Mouse (Mus musculus) heart, postnatal 25 days (tissue): ENCODE results near the gene Satb2. TPM values are rescaled to one million over a fixed set of nuclear protein-coding genes. Genes with fewer than 3 reads are reported as not detected.

Source experiments
- DNase-seq: peaks from one replicate; pipeline ENCODE4 v3.0.0; 2022; ENCODE audit warnings: low spot score
- intact Hi-C: fragments of 180-260 bp; cut with DNase I; formaldehyde crosslinking; loops from one replicate; pipeline ENCODE4 v1.15.1; 2025
- total RNA-seq, 2 experiments: library from RNA; stranded (reverse); gene quantifications; 2 replicates each; pipeline ENCODE4 v1.2.3; 2021

The Satb2 gene
- total RNA-seq, 2 experiments from 2014 or later, result 0.34 to 0.39 TPM

- DNase-seq, result no peak
- intact Hi-C loops, result no loop called here
Measured at GRCm38 (mm10) chr1:56951525-56951924, 26.9 kb downstream of the Satb2 start.

DNA sequence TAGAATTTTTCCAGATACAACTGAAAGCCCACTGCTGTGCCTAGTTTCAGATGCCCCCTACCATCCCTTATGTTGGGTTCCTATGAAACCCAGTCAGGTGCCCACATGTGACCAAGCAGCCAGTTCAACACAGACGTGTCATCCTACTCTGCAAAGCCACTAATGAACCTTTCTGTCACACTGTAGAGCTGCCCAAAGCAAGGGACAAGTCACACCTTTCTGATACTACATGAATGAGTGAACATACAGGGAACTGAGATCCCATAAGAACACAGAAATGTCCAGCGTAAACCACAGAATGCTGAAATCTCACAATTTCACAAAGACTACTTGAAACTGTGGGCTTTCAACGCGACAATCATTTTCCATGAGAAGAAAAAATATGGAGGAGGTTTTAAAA, 39.0 kb downstream of the Satb2 start:
- DNase-seq, result no peak
- intact Hi-C loops, result no loop called here

GRCm38 (mm10) chr1:56938432-56938831, 40.0 kb downstream of the Satb2 start:
- no peak for DNase-seq
- intact Hi-C loops, result no loop called here

DNA sequence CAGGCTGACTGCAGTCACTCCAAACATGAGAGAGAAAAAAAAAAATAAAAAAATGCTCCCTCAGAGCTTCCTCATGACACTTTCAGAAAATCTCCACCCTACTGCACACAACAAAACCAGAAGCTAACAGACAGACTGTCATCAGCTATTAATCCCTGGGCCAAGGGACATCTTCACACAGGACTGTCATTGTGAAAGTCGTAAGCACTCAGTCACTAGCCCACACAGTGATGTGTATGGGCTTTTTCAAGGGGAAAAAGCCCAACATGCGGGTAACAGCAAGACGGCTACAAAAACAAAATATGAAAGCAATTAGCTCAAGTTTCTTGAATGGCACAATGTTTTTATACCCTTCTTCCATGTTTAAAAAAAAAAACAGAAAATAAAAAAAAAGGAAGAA, 41.9 kb downstream of the Satb2 start:
- intact Hi-C loops, result no loop called here

GRCm38 (mm10) chr1:56933821-56934220, 44.6 kb downstream of the Satb2 start:
- intact Hi-C loops, result no loop called here
- DNase-seq, result no peak

More for the DNA sequence above, 41.9 kb downstream of the Satb2 start:
- no peak for DNase-seq

- no peak for DNase-seq
- intact Hi-C loops, result no loop called here
Measured at GRCm38 (mm10) chr1:56930096-56930495, 48.4 kb downstream of the Satb2 start.

GRCm38 (mm10) chr1:56928731-56929130, 49.7 kb downstream of the Satb2 start:
- intact Hi-C loops, result no loop called here
- DNase-seq, result no peak

GRCm38 (mm10) chr1:56920472-56920871, 58.0 kb downstream of the Satb2 start:
- intact Hi-C loops, result no loop called here
- DNase-seq, result no peak

DNA sequence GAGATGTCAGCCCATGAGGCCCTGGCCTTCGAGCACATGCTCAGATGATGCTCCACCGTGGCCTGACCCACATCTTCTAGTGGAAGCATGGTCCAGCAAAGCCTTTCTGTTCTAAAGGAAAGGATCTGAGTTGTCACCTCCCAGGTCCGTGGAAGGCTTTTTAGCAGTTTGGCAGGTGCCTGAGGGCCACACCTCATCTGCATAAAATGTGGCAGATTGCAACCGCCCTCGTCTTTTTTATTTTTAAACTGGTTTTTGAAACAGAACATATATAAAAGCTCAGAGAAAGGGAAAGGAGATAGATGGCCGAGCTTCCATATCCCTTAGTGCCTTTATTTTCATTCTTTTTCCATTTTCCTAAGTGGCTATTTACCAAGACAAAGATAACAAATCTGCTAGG, 64.2 kb downstream of the Satb2 start:
- intact Hi-C loops, result no loop called here
- DNase-seq, result no peak

GRCm38 (mm10) chr1:56900706-56901287, 77.7 kb downstream of the Satb2 start:
- intact Hi-C loops, result no loop called here

DNA sequence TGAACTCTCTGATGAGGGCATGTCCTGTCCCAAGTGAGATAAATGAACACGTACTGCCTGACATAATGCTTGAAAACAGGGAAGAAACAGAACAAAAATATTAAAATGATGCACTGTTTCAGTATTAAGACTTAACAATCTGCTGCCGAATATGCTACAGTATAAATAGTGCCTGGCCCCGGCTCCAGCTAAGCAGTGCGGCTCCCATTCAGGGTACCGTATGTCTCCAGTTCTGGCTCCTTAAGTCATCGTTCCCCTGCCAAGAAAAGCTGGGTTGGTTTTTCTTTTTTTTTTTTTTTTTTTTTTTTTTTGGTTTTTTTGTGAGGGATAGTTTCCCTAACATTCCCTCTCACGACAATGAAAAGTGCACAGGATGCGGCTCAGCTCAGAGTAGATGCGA, 78.3 kb downstream of the Satb2 start:
- intact Hi-C loops, result no loop called here

More at GRCm38 (mm10) chr1:56900706-56901287, 77.7 kb downstream of the Satb2 start:
- DNase-seq, result no peak

GRCm38 (mm10) chr1:56898606-56899396, 79.6 kb downstream of the Satb2 start:
- intact Hi-C loops, result no loop called here
- no peak for DNase-seq

More for the DNA sequence above, 78.3 kb downstream of the Satb2 start:
- DNase-seq, result no peak

GRCm38 (mm10) chr1:56897492-56898180, 80.8 kb downstream of the Satb2 start:
- no peak for DNase-seq
- intact Hi-C loops, result no loop called here

DNA sequence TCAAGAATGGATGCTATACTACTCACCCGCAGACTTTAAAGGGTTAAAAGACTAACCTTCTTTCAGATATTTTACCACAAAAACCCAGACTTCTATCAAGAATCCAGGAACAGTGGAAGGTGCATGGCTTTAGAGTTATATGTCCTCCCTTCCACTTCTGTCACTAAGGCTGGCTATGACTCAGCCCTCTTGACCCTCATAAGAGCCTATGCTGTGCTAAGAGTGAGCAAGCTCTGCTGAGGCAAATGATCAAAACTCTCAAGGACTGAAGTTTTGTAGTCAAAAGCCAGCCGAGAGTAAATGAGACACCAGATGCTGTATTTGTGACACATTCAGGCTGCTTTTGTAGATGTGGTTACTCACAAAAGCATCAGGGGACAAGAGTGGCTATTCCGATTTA, 81.8 kb downstream of the Satb2 start:
- no peak for DNase-seq
- intact Hi-C loops, result no loop called here

- DNase-seq, result no peak
- intact Hi-C loops, result no loop called here
Measured at GRCm38 (mm10) chr1:56892766-56893165, 85.7 kb downstream of the Satb2 start.

GRCm38 (mm10) chr1:56888939-56889338, 89.5 kb downstream of the Satb2 start:
- intact Hi-C loops, result no loop called here
- no peak for DNase-seq

- intact Hi-C loops, result no loop called here
- no peak for DNase-seq
Measured at GRCm38 (mm10) chr1:56887524-56887923, 90.9 kb downstream of the Satb2 start.

DNA sequence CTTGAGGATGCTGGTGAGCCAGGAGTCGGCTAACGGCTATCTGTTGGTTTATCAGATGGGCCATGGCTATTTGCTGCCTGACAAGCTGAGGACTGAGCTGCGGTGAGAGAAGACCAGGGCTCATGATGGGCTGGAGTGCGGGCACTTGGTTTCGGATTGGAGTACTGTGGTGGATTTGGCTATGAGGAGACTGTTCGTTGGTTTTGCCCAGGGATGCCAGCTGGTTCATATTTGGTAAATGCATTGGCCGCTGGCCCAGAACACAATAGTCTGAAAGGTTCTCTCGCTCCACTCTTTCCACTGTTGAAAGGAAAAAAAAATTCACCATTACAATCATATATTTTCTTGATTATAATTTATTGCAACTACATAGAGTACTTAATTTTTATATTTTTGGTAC, 107.0 kb downstream of the Satb2 start:
- intact Hi-C loops, result no loop called here
- no peak for DNase-seq

GRCm38 (mm10) chr1:56865246-56865645, 113.2 kb downstream of the Satb2 start:
- no peak for DNase-seq

DNA sequence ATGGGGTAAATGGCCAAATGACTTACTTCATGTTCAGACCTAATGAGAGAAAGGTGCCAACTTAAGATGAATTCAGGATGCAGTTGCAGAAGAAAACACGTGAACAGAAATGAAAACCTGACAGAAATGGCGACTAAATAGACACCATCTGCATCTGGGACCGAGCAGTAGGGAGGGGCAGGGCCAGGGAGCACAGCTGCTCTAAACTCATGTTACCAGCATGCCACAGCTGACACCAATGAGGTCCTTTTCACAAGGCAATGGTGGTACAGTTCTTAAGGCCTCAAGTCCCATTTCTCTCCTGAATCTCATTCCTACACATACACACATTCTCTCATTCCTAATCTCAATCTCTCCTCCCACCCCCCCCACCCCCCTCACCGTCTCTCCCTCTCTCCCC, 115.7 kb downstream of the Satb2 start:
- intact Hi-C loops, result no loop called here
- no peak for DNase-seq

More at GRCm38 (mm10) chr1:56865246-56865645, 113.2 kb downstream of the Satb2 start:
- intact Hi-C loops, result no loop called here

DNA sequence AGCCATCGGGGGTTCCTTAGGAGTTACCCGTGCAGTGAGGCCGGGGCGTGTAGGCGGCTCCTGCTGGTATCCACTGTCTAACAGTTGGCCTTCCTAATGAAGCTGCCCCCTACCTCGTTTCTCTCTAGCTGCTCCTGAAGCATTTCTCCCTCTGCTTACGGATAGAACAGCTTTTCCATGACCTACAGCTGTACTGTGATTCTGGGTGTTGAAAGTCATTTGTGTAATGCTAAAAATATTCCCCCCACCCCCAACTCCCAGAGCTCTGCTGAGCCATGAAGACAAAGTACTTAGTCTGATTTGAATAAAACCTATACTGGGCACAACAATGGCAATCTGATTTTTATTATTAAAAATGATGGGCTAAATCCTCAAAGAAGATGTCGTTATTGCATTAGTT, 121.2 kb downstream of the Satb2 start:
- DNase-seq, result no peak

More for the DNA sequence above, 121.2 kb downstream of the Satb2 start:
- intact Hi-C loops, result no loop called here
